Mouse (Mus musculus) left cerebral cortex, adult 2 months (tissue): Measurements from ENCODE around the gene Sem1. TPM values are rescaled to one million over a fixed set of nuclear protein-coding genes. Genes with fewer than 3 reads are reported as not detected.

Experiments
- DNase-seq, 2 experiments: peaks; one replicate each; pipeline ENCODE4 v3.0.0; 2021 to 2022; ENCODE audit warnings: low spot score in 2 of 2, mixed read lengths in 1 of 2; ENCODE audit errors: extremely low spot score in 1 of 2
- H3K27ac ChIP-seq: fragments of 200-600 bp; 2 replicates; pipeline ENCODE4 v1.8.1; 2022
- H3K4me3 ChIP-seq: fragments of 200-600 bp; 2 replicates; pipeline ENCODE4 v1.8.1; 2022
- CTCF ChIP-seq: fragments of 200-600 bp; IDR thresholded peaks from 2 replicates; pipeline ENCODE4 v1.8.1; 2022; ENCODE audit warnings: antibody characterized with exemption, mild to moderate bottlenecking, moderate library complexity
- intact Hi-C: fragments of 180-260 bp; cut with DNase I; formaldehyde crosslinking; loops from one replicate; pipeline ENCODE4 v1.15.1; 2025
- long read RNA-seq, 2 experiments: library from polyadenylated mRNA; stranded (forward); transcript quantifications; one replicate each; pipeline ENCODE4 v2.0.0; 2021; ENCODE audit warnings: borderline mapping rate in 2 of 2
- total RNA-seq, 2 experiments: library from RNA; stranded (reverse); gene quantifications; 2 replicates each; pipeline ENCODE4 v1.2.3; 2021

The Sem1 gene
- total RNA-seq: 10 to 100 TPM; 41.5 to 45.3 TPM
- long read RNA-seq, experiment 1, transcript Sem1-201 (3 exons, 1,472 nt): major isoform, 59 of 60 reads
- long read RNA-seq, experiment 1, partial matches to known transcripts: 0 of 60 reads
- long read RNA-seq, experiment 1, other reads (novel, unspliced or antisense): 0 of 60 reads
- long read RNA-seq, experiment 2, transcript Sem1-201 (3 exons, 1,472 nt): major isoform, 52 of 56 reads
- long read RNA-seq, experiment 2, partial matches to known transcripts: 0 of 56 reads
- long read RNA-seq, experiment 2, other reads (novel, unspliced or antisense): 4 of 56 reads

- TF ChIP-seq CTCF: no peak; the same call in 1 of the 2 replicates
- intact Hi-C loops: loop anchor here (5.0 to 10.0 kb wide), 3 partner anchors 284 to 571 kb away; partner anchors contain the start of gene Dlx6
Measured at GRCm38 (mm10) chr6:6578304-6579149, at the start of gene Sem1. Gene Sem1, minus strand, starts transcription at chr6:6578663.

DNA sequence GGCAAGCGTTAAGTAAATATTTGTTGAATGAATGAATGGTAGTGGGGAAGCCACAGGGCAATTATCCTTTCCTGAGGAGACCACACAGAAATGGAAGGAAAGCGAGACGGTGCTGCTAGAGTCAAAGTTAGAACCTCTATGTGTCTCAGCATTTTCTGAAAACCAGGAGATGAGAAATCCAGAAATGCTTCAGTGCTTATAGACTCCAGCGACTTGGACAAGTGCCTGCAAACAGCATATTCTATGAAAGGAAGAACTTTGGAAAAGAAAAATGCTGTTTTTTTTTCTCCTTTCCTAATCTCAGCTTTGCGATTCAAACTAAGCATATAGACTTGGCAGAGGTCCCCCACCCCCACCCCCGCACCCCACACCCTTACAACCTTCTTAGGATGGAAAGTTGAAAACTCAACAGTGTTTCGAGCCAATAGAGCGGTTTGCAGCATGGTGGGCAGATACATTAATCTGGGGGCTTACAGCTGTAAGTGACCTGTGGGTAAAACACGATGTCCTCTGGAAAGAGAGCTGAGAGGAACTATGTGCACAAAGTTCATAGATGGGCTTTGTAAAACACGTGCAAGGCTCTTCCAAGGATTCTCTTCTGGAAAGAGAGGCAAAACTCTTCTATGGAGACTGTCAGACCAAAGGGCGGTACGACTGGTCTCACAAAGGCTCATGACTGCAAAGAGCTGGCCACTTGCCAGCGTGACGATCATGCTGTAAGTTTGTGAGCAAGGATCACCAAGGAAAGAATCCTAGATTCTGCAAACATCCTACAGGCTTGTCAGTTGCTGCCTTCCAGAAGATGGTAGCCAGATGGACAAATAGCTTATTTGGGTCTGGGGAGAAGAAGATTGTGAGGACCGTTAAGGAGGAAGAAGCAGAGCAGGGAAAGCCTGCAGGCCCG, 44.6 kb upstream of the Sem1 start:
- Histone ChIP-seq H3K4me3 (no peak overlapping the region), H3K27ac (no peak overlapping the region)
- TF ChIP-seq CTCF: no peak
- DNase-seq: no peak
- intact Hi-C loops: no loop called here

More at GRCm38 (mm10) chr6:6578304-6579149, at the start of gene Sem1:
- Histone ChIP-seq H3K4me3 (peak within 1 kb of the TSS; percentile 81), H3K27ac (peak within 1 kb of the TSS; percentile 94)
- peak; percentile 88 to 90 for DNase-seq

DNA sequence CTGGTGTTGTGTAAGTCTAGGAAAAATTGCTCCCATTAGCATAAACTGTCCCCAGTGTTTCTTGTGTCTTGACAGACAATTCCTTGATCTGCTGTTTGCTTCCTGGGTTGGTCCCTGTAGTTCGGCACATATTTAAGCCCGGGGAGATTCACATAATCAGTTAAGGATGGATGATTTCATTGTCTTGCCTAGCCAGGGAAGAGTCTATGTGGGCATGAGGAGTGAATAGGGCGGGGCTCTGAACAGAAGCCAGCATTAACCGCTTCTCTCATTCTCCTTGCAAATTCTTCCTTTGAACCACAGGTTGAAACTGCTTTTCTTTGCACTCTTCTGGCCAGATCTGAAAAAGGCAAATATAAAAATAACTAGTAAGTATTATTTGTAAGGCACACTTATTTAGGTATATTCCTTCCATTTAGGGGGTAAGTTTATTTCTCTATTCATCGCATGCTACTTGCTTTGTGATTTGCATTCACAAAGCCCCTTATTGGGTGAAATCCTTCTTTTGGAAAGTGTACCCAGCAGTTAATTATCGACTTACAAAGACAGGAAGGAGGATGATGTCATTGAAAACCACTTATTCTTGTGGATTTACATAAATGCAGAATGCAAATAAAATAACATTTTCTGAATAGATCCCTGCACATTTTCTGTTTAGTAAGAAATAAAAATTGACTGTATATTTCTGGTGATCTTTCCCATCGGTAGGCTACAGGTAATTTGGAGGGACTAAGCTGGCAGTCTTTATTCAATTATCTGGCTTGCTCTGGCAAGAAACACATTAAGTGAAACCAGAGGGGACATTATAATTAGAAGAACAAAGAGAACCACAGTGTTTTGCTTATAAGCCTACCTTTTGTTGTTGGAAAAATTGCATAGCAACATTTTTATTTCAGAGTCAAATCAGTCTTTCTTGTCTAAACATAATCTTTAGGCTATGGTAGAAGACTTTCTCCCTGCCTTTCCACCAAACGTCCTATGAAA, 25.4 kb upstream of the Sem1 start:
- no peak for TF ChIP-seq CTCF
- no peak for DNase-seq
- intact Hi-C loops: no loop called here
- Histone ChIP-seq H3K27ac (no peak overlapping the region), H3K4me3 (no peak overlapping the region)

DNA sequence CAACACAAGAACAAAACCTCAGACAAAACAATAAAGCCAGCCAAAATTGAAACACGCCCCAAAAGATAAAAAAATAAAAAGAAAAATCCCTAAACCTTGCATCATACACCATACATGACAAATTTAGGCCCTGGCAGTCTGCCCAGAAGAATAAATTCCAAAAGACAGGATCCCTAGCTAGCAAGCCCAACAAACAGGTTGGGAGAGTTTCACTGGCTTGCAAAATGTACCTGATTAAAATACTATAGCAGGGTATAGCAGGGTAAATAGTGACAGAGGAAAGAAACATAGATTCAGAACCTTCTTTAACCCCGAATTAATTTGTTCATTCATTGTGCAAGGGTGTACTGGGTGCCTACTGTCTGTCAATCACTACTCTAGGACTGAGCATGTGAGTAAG, 7.8 kb upstream of the Sem1 start:
- intact Hi-C loops: no loop called here
- H3K27ac ChIP-seq: no peak overlapping the region

DNA sequence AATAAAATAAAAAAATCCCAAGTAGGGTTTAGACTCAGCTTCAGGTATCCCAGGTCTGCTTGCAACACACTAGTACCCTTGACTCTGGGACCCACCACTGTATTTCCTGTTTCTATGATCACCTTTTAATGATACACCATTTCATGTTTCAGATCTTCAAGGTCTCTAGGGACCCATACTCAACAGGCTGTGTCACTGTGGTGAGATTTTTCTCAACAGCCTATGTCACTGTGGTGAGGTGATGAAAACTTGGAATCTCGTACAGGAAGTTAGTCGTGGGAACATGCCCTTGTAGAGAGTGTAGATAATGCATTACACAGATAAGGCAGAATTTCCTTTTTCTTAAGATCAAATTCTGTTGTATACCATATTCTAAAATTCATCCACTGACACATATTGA, 3.4 kb upstream of the Sem1 start:
- intact Hi-C loops: no loop called here
- H3K4me3 ChIP-seq: no peak overlapping the region
- no peak for DNase-seq
- no peak for TF ChIP-seq CTCF
- H3K27ac ChIP-seq: no peak overlapping the region

More for the DNA sequence above, 7.8 kb upstream of the Sem1 start:
- H3K4me3 ChIP-seq: no peak overlapping the region
- no peak for TF ChIP-seq CTCF
- DNase-seq: no peak

GRCm38 (mm10) chr6:6577741-6578284, 650 bp downstream of the Sem1 start:
- intact Hi-C loops: loop anchor here (5.0 to 10.0 kb wide), 3 partner anchors 284 to 571 kb away; partner anchors contain the start of gene Dlx6
- no peak for DNase-seq
- H3K27ac ChIP-seq: peak overlapping the region; percentile 94
- H3K4me3 ChIP-seq: peak overlapping the region; percentile 81
- TF ChIP-seq CTCF: no peak

DNA sequence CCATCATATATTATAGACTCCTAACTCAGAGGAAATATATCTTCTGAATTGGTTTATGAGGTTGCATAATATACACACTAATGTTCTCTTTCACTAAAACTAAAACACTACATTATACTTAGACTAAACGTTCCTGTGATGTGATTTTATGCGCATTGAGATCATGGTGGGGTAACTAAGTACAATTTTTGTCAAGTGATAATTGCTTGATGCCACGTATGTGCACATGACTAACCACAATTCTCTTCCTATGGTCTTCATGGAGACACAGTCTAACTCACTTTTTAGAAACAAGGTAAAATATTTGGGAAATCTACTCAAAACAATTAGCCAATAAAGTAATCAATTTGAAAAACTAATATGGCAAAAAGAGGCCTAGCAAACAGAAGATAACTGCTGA, 1.2 kb downstream of the Sem1 start:
- no peak for DNase-seq
- intact Hi-C loops: loop anchor here (5.0 to 10.0 kb wide), 3 partner anchors 285 to 570 kb away; partner anchors contain the start of gene Dlx6
- no peak overlapping the region for H3K27ac ChIP-seq
- H3K4me3 ChIP-seq: peak overlapping the region; percentile 81
- TF ChIP-seq CTCF: no peak

DNA sequence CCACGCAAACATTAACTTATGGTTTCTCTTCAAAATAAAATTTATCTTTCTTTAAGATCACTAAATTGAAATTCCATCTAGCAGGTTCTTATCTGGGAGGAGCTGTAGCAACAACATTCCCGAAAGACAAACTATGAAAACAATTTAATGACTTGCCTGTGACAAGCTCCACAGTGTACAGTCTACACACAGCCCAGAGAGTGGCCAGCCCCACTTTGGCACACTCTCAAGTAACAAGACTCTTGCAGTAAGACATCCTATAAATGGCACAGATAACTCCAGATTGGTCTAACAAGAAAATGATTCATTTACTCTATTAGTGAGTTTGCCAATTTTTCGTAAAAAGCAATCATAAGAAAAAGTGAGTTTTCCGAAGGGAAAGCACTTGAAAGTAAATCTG, 2.7 kb downstream of the Sem1 start:
- intact Hi-C loops: loop anchor here (5.0 to 10.0 kb wide), 3 partner anchors 287 to 568 kb away; partner anchors contain the start of gene Dlx6
- TF ChIP-seq CTCF: no peak
- Histone ChIP-seq H3K27ac (no peak overlapping the region), H3K4me3 (no peak overlapping the region)
- no peak for DNase-seq

DNA sequence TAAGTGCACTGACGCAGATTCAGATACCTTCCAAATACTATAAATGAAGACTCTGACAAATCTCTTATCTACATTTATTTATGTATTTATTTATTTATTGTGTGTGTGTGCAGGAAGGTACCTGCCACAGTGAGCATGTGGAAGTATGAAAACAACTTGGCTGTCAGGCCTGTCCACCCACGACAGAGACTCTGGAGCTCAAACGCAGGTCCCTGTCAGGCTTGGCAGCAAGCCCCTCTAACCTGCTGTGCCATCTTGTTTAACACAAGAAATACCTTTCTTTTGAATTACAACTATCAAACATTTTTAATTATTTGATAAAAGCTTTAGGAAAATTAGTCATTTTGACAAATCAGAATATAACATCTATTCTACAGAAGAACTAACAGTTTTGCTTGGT, 10.0 kb downstream of the Sem1 start:
- no peak overlapping the region for H3K27ac ChIP-seq
- TF ChIP-seq CTCF: no peak
- intact Hi-C loops: no loop called here
- no peak for DNase-seq
- no peak overlapping the region for H3K4me3 ChIP-seq

DNA sequence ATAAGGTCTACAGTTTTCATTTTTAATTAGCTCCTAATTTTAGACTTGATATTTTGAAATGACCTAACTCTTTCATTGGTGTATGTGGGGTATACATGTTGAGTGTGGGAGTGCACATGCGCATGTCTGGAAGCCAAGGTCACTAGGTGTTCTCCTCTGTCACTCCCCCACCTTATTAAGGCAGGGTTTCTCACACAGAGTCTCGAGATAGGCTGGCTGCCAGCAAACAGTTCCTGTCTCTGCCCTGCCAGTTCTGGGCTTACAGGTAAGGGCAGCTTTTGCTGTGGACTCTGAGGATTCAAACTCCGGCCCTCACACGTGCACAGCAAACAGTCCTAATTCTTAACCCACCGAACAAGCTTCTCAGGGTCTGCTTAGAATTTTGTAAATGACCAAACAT, 14.8 kb downstream of the Sem1 start:
- no peak for TF ChIP-seq CTCF
- no peak overlapping the region for H3K4me3 ChIP-seq
- no peak for DNase-seq
- intact Hi-C loops: no loop called here
- H3K27ac ChIP-seq: no peak overlapping the region
